Mouse (Mus musculus) heart, adult 2 months (tissue): ENCODE data around the gene Spns2. TPM values are rescaled to one million over a fixed set of nuclear protein-coding genes. Genes with fewer than 3 reads are reported as not detected.

Experiments
- DNase-seq, 2 experiments: peaks; one replicate each; pipeline ENCODE4 v3.0.0; 2021
- H3K27ac ChIP-seq: fragments of 200-600 bp; 2 replicates; pipeline ENCODE4 v1.8.1; 2022
- H3K27me3 ChIP-seq: fragments of 200-500 bp; 2 replicates; pipeline ENCODE4 v1.6.1; 2012; ENCODE audit warnings: mild to moderate bottlenecking, low read length, inconsistent platforms, mixed read lengths; ENCODE audit not compliant: control insufficient read depth, insufficient read depth
- H3K36me3 ChIP-seq: fragments of 200-500 bp; 2 replicates; pipeline ENCODE4 v1.6.1; 2012; ENCODE audit warnings: low read length, inconsistent platforms; ENCODE audit not compliant: control insufficient read depth, insufficient read depth
- H3K4me1 ChIP-seq: fragments of 200-500 bp; 2 replicates; pipeline ENCODE4 v1.6.1; 2011; ENCODE audit warnings: low read length; ENCODE audit not compliant: control insufficient read depth, insufficient read depth
- H3K4me3 ChIP-seq: fragments of 200-600 bp; 2 replicates; pipeline ENCODE4 v1.8.1; 2022
- H3K79me2 ChIP-seq: fragments of 200-500 bp; replicated peaks from 2 replicates; pipeline ENCODE4 v1.6.1; 2012; ENCODE audit warnings: mild to moderate bottlenecking, inconsistent platforms, low read length, moderate library complexity, mixed read lengths; ENCODE audit not compliant: control insufficient read depth, insufficient read depth
- H3K9ac ChIP-seq: fragments of 200-500 bp; 2 replicates; pipeline ENCODE4 v1.6.1; 2012; ENCODE audit warnings: low read depth, mild to moderate bottlenecking, control low read depth, inconsistent platforms, low read length, mixed read lengths
- CTCF ChIP-seq: fragments of 200-600 bp; IDR thresholded peaks from 2 replicates; pipeline ENCODE4 v1.8.1; 2022; ENCODE audit warnings: antibody characterized with exemption, mild to moderate bottlenecking, moderate library complexity
- EP300 ChIP-seq: fragments of 200-500 bp; IDR thresholded peaks from 2 replicates; pipeline ENCODE4 v1.6.1; 2011; ENCODE audit warnings: low read depth, low read length, control low read depth; ENCODE audit not compliant: insufficient read depth
- POLR2A ChIP-seq: fragments of 200-500 bp; IDR thresholded peaks from 2 replicates; pipeline ENCODE4 v1.6.1; 2011; ENCODE audit warnings: mild to moderate bottlenecking, low read depth, low read length, control low read depth; ENCODE audit not compliant: insufficient read depth
- WGBS: fragments of 180-500 bp; shearing (Covaris S2); methylation state at CpG from one replicate; pipeline ENCODE4 v1.1.7; 2018; 5-methylcytosine and 5-hydroxymethylcytosine counted together
- intact Hi-C: fragments of 180-260 bp; cut with DNase I; formaldehyde crosslinking; loops from one replicate; pipeline ENCODE4 v1.15.1; 2025
- long read RNA-seq: library from polyadenylated mRNA; stranded (forward); transcript quantifications from one replicate; pipeline ENCODE4 v2.0.0, GENCODE M21; 2021
- polyA plus RNA-seq: library from polyadenylated mRNA; depleted of rRNA; stranded (reverse); fragments of >200 nt; gene quantifications from 2 replicates; pipeline ENCODE4 v1.2.3, GENCODE M21; 2012; rRNA removed
- total RNA-seq, 2 experiments: library from RNA; stranded (reverse); gene quantifications; 2 replicates each; pipeline ENCODE4 v1.2.3; 2021

The Spns2 gene
- total RNA-seq: 1 to 10 TPM; 6.1 to 7.9 TPM
- polyA plus RNA-seq: 13.8 and 18.1 TPM in 2 replicates
- long read RNA-seq, partial matches to known transcripts: 1 of 8 reads
- long read RNA-seq, other reads (novel, unspliced or antisense): 3 of 8 reads

GRCm38 (mm10) chr11:72489881-72490301, at the start of gene Spns2:
Gene Spns2, minus strand, starts transcription at chr11:72489904.
- no peaks in the 10 kb centered on the region for H3K79me2 ChIP-seq
- intact Hi-C loops: loop anchor here (2.0 to 5.0 kb wide), 4 partner anchors 31 to 75 kb away; no protein-coding TSS in a partner anchor
- DNase-seq: peak; percentile 96
- H3K36me3 ChIP-seq: no peaks in the 10 kb centered on the region
- peaks cover 3% of the 10 kb centered on the region for H3K4me1 ChIP-seq
- peak within 1 kb of the TSS; percentile 78 for H3K9ac ChIP-seq
- 1% methylated on average over 42 of the region's 42 CpGs for WGBS
- 0 out of 2 replicates have a peak, but pooled peaks have one; percentile 23 for TF ChIP-seq EP300
- TF ChIP-seq POLR2A: peak; percentile 73
- peak; percentile 91 for TF ChIP-seq CTCF
- H3K27me3 ChIP-seq: no peaks in the 10 kb centered on the region
- peak within 1 kb of the TSS; percentile 54 for H3K27ac ChIP-seq
- H3K4me3 ChIP-seq: peak within 1 kb of the TSS; percentile 64

GRCm38 (mm10) chr11:72538811-72539210, 49.1 kb upstream of the Spns2 start:
- H3K9ac ChIP-seq: no peak overlapping the region
- H3K36me3 ChIP-seq: no peaks in the 10 kb centered on the region
- H3K27ac ChIP-seq: no peak overlapping the region
- H3K27me3 ChIP-seq: no peaks in the 10 kb centered on the region
- WGBS: 91% methylated on average over 7 of the region's 7 CpGs
- no peak for DNase-seq
- no peak overlapping the region for H3K4me3 ChIP-seq
- TF ChIP-seq EP300: no peak
- no peak for TF ChIP-seq POLR2A
- TF ChIP-seq CTCF: no peak
- intact Hi-C loops: loop anchor here (5.0 kb wide), 1 partner anchor 47 kb away; no protein-coding TSS in a partner anchor
- H3K79me2 ChIP-seq: no peaks in the 10 kb centered on the region
- peaks cover 7% of the 10 kb centered on the region for H3K4me1 ChIP-seq

- Histone ChIP-seq H3K79me2 (no peaks in the 10 kb centered on the region), H3K9ac (no peak overlapping the region), H3K36me3 (no peaks in the 10 kb centered on the region), H3K27ac (no peak overlapping the region), H3K4me3 (no peak overlapping the region), H3K27me3 (no peaks in the 10 kb centered on the region), H3K4me1 (peaks cover 7% of the 10 kb centered on the region)
- TF ChIP-seq POLR2A (no peak), EP300 (no peak), CTCF (no peak)
- WGBS: 43% methylated on average over 8 of the region's 8 CpGs
- peak; percentile 65 to 75 for DNase-seq
- intact Hi-C loops: loop anchor here (5.0 kb wide), 1 partner anchor 46 kb away; no protein-coding TSS in a partner anchor
These were observed 48.5 kb upstream of the Spns2 start for GRCm38 (mm10) chr11:72538037-72538755.

- WGBS: 93% methylated on average over 2 of the region's 2 CpGs
- Histone ChIP-seq H3K27me3 (no peaks in the 10 kb centered on the region), H3K4me1 (peaks cover 7% of the 10 kb centered on the region), H3K27ac (no peak overlapping the region), H3K79me2 (no peaks in the 10 kb centered on the region), H3K36me3 (no peaks in the 10 kb centered on the region), H3K9ac (no peak overlapping the region), H3K4me3 (no peak overlapping the region)
- TF ChIP-seq POLR2A (no peak), CTCF (no peak), EP300 (no peak)
- no peak for DNase-seq
- intact Hi-C loops: loop anchor here (5.0 kb wide), 1 partner anchor 45 kb away; no protein-coding TSS in a partner anchor
These were observed 47.8 kb upstream of the Spns2 start for GRCm38 (mm10) chr11:72537503-72537902.

GRCm38 (mm10) chr11:72535519-72535918, 45.8 kb upstream of the Spns2 start:
- H3K4me1 ChIP-seq: peaks cover 7% of the 10 kb centered on the region
- H3K27ac ChIP-seq: no peak overlapping the region
- intact Hi-C loops: loop anchor here (5.0 kb wide), 1 partner anchor 43 kb away; no protein-coding TSS in a partner anchor
- H3K79me2 ChIP-seq: no peaks in the 10 kb centered on the region
- no peaks in the 10 kb centered on the region for H3K27me3 ChIP-seq
- no peak for DNase-seq
- TF ChIP-seq EP300 (no peak), CTCF (peak; percentile 72)
- 87% methylated on average over 3 of the region's 3 CpGs for WGBS
- no peaks in the 10 kb centered on the region for H3K36me3 ChIP-seq
- H3K9ac ChIP-seq: no peak overlapping the region
- H3K4me3 ChIP-seq: no peak overlapping the region

GRCm38 (mm10) chr11:72532890-72533289, 43.2 kb upstream of the Spns2 start:
- TF ChIP-seq CTCF: no peak
- no peak for TF ChIP-seq EP300
- TF ChIP-seq POLR2A: no peak
- H3K27me3 ChIP-seq: no peaks in the 10 kb centered on the region
- H3K27ac ChIP-seq: no peak overlapping the region
- no peaks in the 10 kb centered on the region for H3K36me3 ChIP-seq
- no peak for DNase-seq
- H3K79me2 ChIP-seq: no peaks in the 10 kb centered on the region
- H3K4me1 ChIP-seq: peaks cover 4% of the 10 kb centered on the region; the same call in 1 of the 2 replicates
- 56% methylated on average over 3 of the region's 3 CpGs for WGBS
- no peak overlapping the region for H3K9ac ChIP-seq
- no peak overlapping the region for H3K4me3 ChIP-seq
- intact Hi-C loops: no loop called here
